Mouse (Mus musculus) CH12.LX (cell line): ENCODE measurements around the gene A530064D06Rik. TPM values are rescaled to one million over a fixed set of nuclear protein-coding genes. Genes with fewer than 3 reads are reported as not detected.

ENCODE experiments used
- DNase-seq: peaks from one replicate; pipeline ENCODE4 v3.0.0-alpha.2; 2013; ENCODE audit errors: extremely low read depth
- H3K27ac ChIP-seq: 2 replicates; pipeline ENCODE4 v1.5.1; 2012; ENCODE audit warnings: low read depth, mild to moderate bottlenecking, control low read depth, moderate library complexity; ENCODE audit not compliant: insufficient read depth
- H3K27me3 ChIP-seq: replicated peaks from 2 replicates; pipeline ENCODE3; 2012; ENCODE audit warnings: inconsistent platforms
- H3K36me3 ChIP-seq, 2 experiments: replicated peaks in 1 of 2; 2 replicates each; pipeline versions ENCODE3 to v1.6.1; 2012; ENCODE audit warnings: inconsistent platforms in 1 of 2, low read length in 1 of 2, mild to moderate bottlenecking in 1 of 2, mixed read lengths in 1 of 2, moderate library complexity in 1 of 2; ENCODE audit not compliant: control insufficient read depth in 1 of 2, insufficient read depth in 1 of 2
- H3K4me1 ChIP-seq, 2 experiments: 2 replicates each; pipeline ENCODE4 v1.6.1; 2012; ENCODE audit warnings: inconsistent platforms in 1 of 2, moderate library complexity in 1 of 2; ENCODE audit not compliant: insufficient read depth in 2 of 2, control insufficient read depth in 1 of 2
- H3K4me2 ChIP-seq: 2 replicates; pipeline ENCODE4 v1.6.1; 2012; ENCODE audit warnings: low read depth, mild to moderate bottlenecking, control low read depth; ENCODE audit not compliant: poor library complexity, insufficient read depth, severe bottlenecking
- H3K4me3 ChIP-seq, 3 experiments: fragments of 150-350 bp in 1 of 3; sonication (generic) in 1 of 3; replicated peaks in 1 of 3; 2 replicates each; pipeline versions ENCODE3 to v1.5.1; 2011 to 2012; ENCODE audit warnings: low read depth in 2 of 3, low read length in 2 of 3, mild to moderate bottlenecking in 2 of 3, moderate library complexity in 2 of 3, control low read depth in 1 of 3, improper control_type of control experiment in 1 of 3, inconsistent platforms in 1 of 3, mixed read lengths in 1 of 3; ENCODE audit not compliant: poor library complexity in 1 of 3
- H3K79me2 ChIP-seq: replicated peaks from 2 replicates; pipeline ENCODE4 v1.6.1; 2012; ENCODE audit warnings: mild to moderate bottlenecking, moderate library complexity; ENCODE audit not compliant: control insufficient read depth, poor library complexity, insufficient read depth, severe bottlenecking; ENCODE audit errors: extremely low read depth
- H3K9ac ChIP-seq: 2 replicates; pipeline ENCODE4 v1.6.1; 2012; ENCODE audit warnings: low read depth, mild to moderate bottlenecking, control low read depth, moderate library complexity; ENCODE audit not compliant: insufficient read depth
- H3K9me3 ChIP-seq: replicated peaks from 2 replicates; pipeline ENCODE3; 2012; ENCODE audit warnings: low read length, inconsistent platforms, mixed read lengths
- CHD2 ChIP-seq: IDR thresholded peaks from 2 replicates; pipeline ENCODE4 v1.6.1; 2011; ENCODE audit warnings: low read length, improper control_type of control experiment
- E2F4 ChIP-seq: IDR thresholded peaks from 2 replicates; pipeline ENCODE4 v1.6.1; 2011; ENCODE audit warnings: low read depth, low read length, improper control_type of control experiment; ENCODE audit not compliant: insufficient replicate concordance
- EP300 ChIP-seq: IDR thresholded peaks from 2 replicates; pipeline ENCODE4 v1.6.1; 2011; ENCODE audit warnings: low read length, improper control_type of control experiment
- ETS1 ChIP-seq: conservative IDR thresholded peaks from 2 replicates; pipeline ENCODE4 v1.6.1; 2012; ENCODE audit warnings: low read depth, mild to moderate bottlenecking, inconsistent platforms, low read length, improper control_type of control experiment, moderate library complexity
- GABPA ChIP-seq: IDR thresholded peaks from 2 replicates; pipeline ENCODE4 v1.6.1; 2012; ENCODE audit warnings: low read depth, low read length, improper control_type of control experiment, inconsistent platforms; ENCODE audit not compliant: insufficient replicate concordance
- HCFC1 ChIP-seq: IDR thresholded peaks from 2 replicates; pipeline ENCODE4 v1.6.1; 2012; ENCODE audit warnings: low read depth, mild to moderate bottlenecking, inconsistent platforms, low read length, improper control_type of control experiment
- IRF4 ChIP-seq: IDR thresholded peaks from 2 replicates; pipeline ENCODE4 v1.6.1; 2014; ENCODE audit warnings: low read depth, mild to moderate bottlenecking, inconsistent platforms, low read length, improper control_type of control experiment
- JUN ChIP-seq: IDR thresholded peaks from 2 replicates; pipeline ENCODE4 v1.6.1; 2011; ENCODE audit warnings: low read depth, mild to moderate bottlenecking, low read length, improper control_type of control experiment, moderate library complexity; ENCODE audit not compliant: insufficient read depth
- JUND ChIP-seq: conservative IDR thresholded peaks from 2 replicates; pipeline ENCODE4 v1.6.1; 2011; ENCODE audit warnings: low read depth, low read length, improper control_type of control experiment
- KAT2A ChIP-seq: IDR thresholded peaks from 2 replicates; pipeline ENCODE4 v1.6.1; 2012; ENCODE audit warnings: low read length, improper control_type of control experiment, inconsistent platforms; ENCODE audit not compliant: insufficient replicate concordance
- MAFK ChIP-seq: IDR thresholded peaks from 2 replicates; pipeline ENCODE4 v1.6.1; 2011; ENCODE audit warnings: low read length, improper control_type of control experiment; ENCODE audit not compliant: insufficient replicate concordance
- MAX ChIP-seq: IDR thresholded peaks from 2 replicates; pipeline ENCODE4 v1.6.1; 2011; ENCODE audit warnings: low read length, improper control_type of control experiment
- MAZ ChIP-seq: IDR thresholded peaks from 2 replicates; pipeline ENCODE4 v1.6.1; 2012; ENCODE audit warnings: low read depth, mild to moderate bottlenecking, inconsistent platforms, low read length, improper control_type of control experiment, moderate library complexity
- MEF2A ChIP-seq: IDR thresholded peaks from 2 replicates; pipeline ENCODE4 v1.6.1; 2014; ENCODE audit warnings: low read depth, mild to moderate bottlenecking, inconsistent platforms, low read length, improper control_type of control experiment, borderline replicate concordance
- MYC ChIP-seq: IDR thresholded peaks from 2 replicates; pipeline ENCODE4 v1.6.1; 2011; ENCODE audit warnings: low read depth, mild to moderate bottlenecking, improper control_type of control experiment, low read length
- NELFE ChIP-seq: IDR thresholded peaks from 2 replicates; pipeline ENCODE4 v1.6.1; 2011; ENCODE audit warnings: low read depth, low read length, improper control_type of control experiment
- NRF1 ChIP-seq: IDR thresholded peaks from 2 replicates; pipeline ENCODE4 v1.6.1; 2014; ENCODE audit warnings: low read depth, mild to moderate bottlenecking, inconsistent platforms, low read length, improper control_type of control experiment, moderate library complexity
- POLR2A ChIP-seq: IDR thresholded peaks from 2 replicates; pipeline ENCODE4 v1.6.1; 2011; ENCODE audit warnings: low read depth, mild to moderate bottlenecking, improper control_type of control experiment, low read length
- POLR2AphosphoS2 ChIP-seq: IDR thresholded peaks from 2 replicates; pipeline ENCODE4 v1.6.1; 2011; ENCODE audit warnings: low read depth, low read length, improper control_type of control experiment
- RAD21 ChIP-seq: IDR thresholded peaks from 2 replicates; pipeline ENCODE4 v1.6.1; 2011; ENCODE audit warnings: low read depth, mild to moderate bottlenecking, low read length, improper control_type of control experiment, moderate library complexity
- SMC3 ChIP-seq: IDR thresholded peaks from 2 replicates; pipeline ENCODE4 v1.6.1; 2011; ENCODE audit warnings: low read depth, low read length, improper control_type of control experiment
- USF1 ChIP-seq: IDR thresholded peaks from 2 replicates; pipeline ENCODE4 v1.6.1; 2014; ENCODE audit warnings: low read depth, mild to moderate bottlenecking, inconsistent platforms, low read length, improper control_type of control experiment
- USF2 ChIP-seq: conservative IDR thresholded peaks from 2 replicates; pipeline ENCODE4 v1.6.1; 2011; ENCODE audit warnings: low read depth, low read length, improper control_type of control experiment
- ZKSCAN1 ChIP-seq: IDR thresholded peaks from 2 replicates; pipeline ENCODE4 v1.6.1; 2012; ENCODE audit warnings: low read depth, inconsistent platforms, low read length, improper control_type of control experiment, borderline replicate concordance
- ZMIZ1 ChIP-seq: IDR thresholded peaks from 2 replicates; pipeline ENCODE4 v1.6.1; 2012; ENCODE audit warnings: low read depth, mild to moderate bottlenecking, inconsistent platforms, low read length, improper control_type of control experiment
- ZNF384 ChIP-seq: IDR thresholded peaks from 2 replicates; pipeline ENCODE4 v1.6.1; 2012; ENCODE audit warnings: low read depth, low read length, improper control_type of control experiment, inconsistent platforms
- dilution Hi-C: fragments of 300-500 bp; cut with MboI; formaldehyde crosslinking; loops from 2 replicates; pipeline ENCODE4 v1.14.3; 2020; ENCODE audit warnings: low sequenced_read_pairs; ENCODE audit not compliant: extremely low pct_unique_long_range_greater_than_20kb, extremely low pct_ligation_motif_present
- in situ Hi-C: fragments of 300-500 bp; cut with MboI; formaldehyde crosslinking; loops from 3 replicates; pipeline ENCODE4 v1.14.3; 2019; ENCODE audit warnings: low sequenced_read_pairs, low pct_ligation_motif_present, low pct_unique_long_range_greater_than_20kb, mixed read lengths
- polyA plus RNA-seq: library from polyadenylated mRNA; unstranded; fragments of >175 nt; gene quantifications from 2 replicates; pipeline ENCODE4 v1.2.1, GENCODE M21; 2012; ENCODE audit warnings: low read depth; ENCODE audit not compliant: insufficient read length
- total RNA-seq, 2 experiments: library from RNA; depleted of rRNA; stranded (reverse); fragments of 300-350 nt in 1 of 2; fragments of >200 nt in 1 of 2; gene quantifications; 2 replicates each; pipeline ENCODE4 v1.2.3; 2012 to 2014

The A530064D06Rik gene
- total and polyA plus RNA-seq, 3 experiments, result 0.15 to 0.60 TPM; not detected in 1

DNA sequence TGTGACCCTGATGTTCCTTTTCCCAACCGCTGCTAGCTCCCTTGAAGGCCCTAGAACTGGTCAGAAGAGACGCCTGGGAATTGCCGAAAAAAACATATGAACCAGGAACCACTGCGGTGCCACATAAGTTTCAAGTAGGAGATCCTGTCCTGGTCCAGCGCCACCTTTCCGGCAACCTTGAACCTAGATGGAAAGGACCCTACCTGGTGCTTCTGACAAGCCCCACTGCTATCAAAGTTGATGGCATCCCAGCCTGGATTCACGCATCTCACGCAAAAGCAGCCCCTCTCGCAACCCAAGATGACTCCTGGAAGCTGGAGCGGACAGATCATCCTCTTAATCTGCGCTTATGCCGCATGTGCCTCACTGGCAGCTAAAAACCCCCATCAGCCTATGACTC, 45.5 kb upstream of the A530064D06Rik start:
- no peak overlapping the region for H3K27ac ChIP-seq
- H3K79me2 ChIP-seq, result no peaks in the 10 kb centered on the region
- no peak for TF ChIP-seq MEF2A
- TF ChIP-seq IRF4, result no peak
- TF ChIP-seq KAT2A, result no peak
- TF ChIP-seq ETS1, result no peak
- no peak for TF ChIP-seq HCFC1
- no peak for TF ChIP-seq NRF1
- no peak for TF ChIP-seq CHD2
- TF ChIP-seq ZMIZ1, result no peak
- TF ChIP-seq ZKSCAN1, result no peak
- TF ChIP-seq POLR2AphosphoS2, result no peak
- TF ChIP-seq MAX, result no peak
- TF ChIP-seq ZNF384, result no peak
- no peak overlapping the region for H3K9ac ChIP-seq
- DNase-seq, result no peak
- H3K4me2 ChIP-seq, result no peak overlapping the region
- in situ Hi-C loops (no loop called here), dilution Hi-C loops (no loop called here)
- H3K4me1 ChIP-seq, result no peaks in the 10 kb centered on the region
- no peaks in the 10 kb centered on the region for H3K36me3 ChIP-seq
- no peaks in the 10 kb centered on the region for H3K27me3 ChIP-seq
- H3K4me3 ChIP-seq, result no peak overlapping the region
- no peaks in the 10 kb centered on the region for H3K9me3 ChIP-seq

- Histone ChIP-seq H3K4me3 (no peak overlapping the region), H3K27ac (no peak overlapping the region), H3K4me2 (no peak overlapping the region), H3K4me1 (no peaks in the 10 kb centered on the region), H3K27me3 (no peaks in the 10 kb centered on the region), H3K79me2 (no peaks in the 10 kb centered on the region), H3K9me3 (peaks cover 6% of the 10 kb centered on the region), H3K36me3 (no peaks in the 10 kb centered on the region), H3K9ac (no peak overlapping the region)
- TF ChIP-seq JUN (no peak), GABPA (no peak), JUND (no peak), EP300 (no peak), MAZ (no peak), MYC (no peak), NELFE (no peak), HCFC1 (no peak), POLR2A (no peak), ZNF384 (no peak), E2F4 (no peak), MAFK (no peak), USF1 (no peak), ZKSCAN1 (no peak), RAD21 (no peak), USF2 (no peak), SMC3 (no peak)
- in situ Hi-C loops (no loop called here), dilution Hi-C loops (no loop called here)
- no peak for DNase-seq
Measured at GRCm38 (mm10) chr17:48203086-48203485, 36.0 kb upstream of the A530064D06Rik start.
